Mouse (Mus musculus): ENCODE measurements around the gene Adarb1.

- no peak for TF ChIP-seq CTCF (IDR thresholded peaks at IDR 0.05; ENCODE audit: low read depth)
- TF ChIP-seq EP300 (optimal IDR thresholded peaks at IDR 0.05) = no peak
These were observed 30.7 kb upstream of the Adarb1 start for GRCm38 (mm10) chr10:77448698-77449247.

All from stomach, postnatal 0 days (tissue).